Mouse (Mus musculus): ENCODE data around the gene Sdk2. TPM values are rescaled to one million over a fixed set of nuclear protein-coding genes. Genes with fewer than 3 reads are reported as not detected.
A peak's percentile ranks its signal among the peaks of the same experiment; 100 is the strongest.

Gene Sdk2
- total and polyA plus RNA-seq, 3 experiments, result 0.13 TPM; not detected in 2

DNA sequence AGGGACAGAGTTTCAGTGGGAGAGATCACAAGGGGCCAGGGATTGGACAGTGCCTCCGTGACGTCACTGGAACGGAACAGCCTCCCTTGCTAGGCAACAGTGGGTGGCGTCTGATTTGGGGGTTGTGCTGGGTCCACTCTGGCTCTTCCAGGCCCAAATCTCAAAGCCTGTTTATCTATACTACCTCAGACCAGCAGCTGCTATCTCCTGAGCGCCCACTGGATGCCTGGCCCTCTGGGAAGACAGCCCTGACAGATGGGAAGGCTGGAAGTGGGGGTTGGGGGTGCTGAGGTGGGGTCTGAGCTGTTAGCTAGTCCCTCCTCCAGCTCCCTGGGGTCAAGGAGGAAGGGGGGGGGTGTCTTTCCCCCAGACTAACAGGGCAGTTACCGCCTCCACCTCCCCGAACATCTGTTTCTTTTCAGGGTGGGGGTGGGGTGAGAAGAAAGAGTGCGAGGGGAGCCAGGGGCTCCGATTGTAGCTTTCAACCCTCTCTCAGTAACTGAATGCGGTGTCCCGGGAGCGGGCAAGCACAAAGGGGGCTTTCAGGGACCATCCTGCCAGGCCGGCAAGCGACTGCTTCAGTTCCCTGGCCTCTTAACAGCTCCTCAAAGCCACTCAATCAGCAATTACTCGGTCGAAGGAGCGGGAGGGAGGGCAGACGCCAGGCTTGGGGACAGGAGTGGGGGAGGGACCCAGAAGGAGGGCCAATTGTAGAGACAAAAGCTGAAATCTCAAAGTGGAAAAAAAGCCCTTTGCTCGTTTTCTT, 281.3 kb downstream of the Sdk2 start (continued):
- TF ChIP-seq USF1 (IDR thresholded peaks at IDR 0.05; ENCODE audit: low read depth, low read length) (no peak), RAD21 (IDR thresholded peaks at IDR 0.05; ENCODE audit: low read depth, low read length) (no peak), MYB (IDR thresholded peaks at IDR 0.05; ENCODE audit: low read depth, low read length) (peak; percentile 44; the same call in 1 of the 2 replicates), HCFC1 (IDR thresholded peaks at IDR 0.05; ENCODE audit: low read depth, low read length) (peak; percentile 52; the same call in 1 of the 2 replicates), USF2 (IDR thresholded peaks at IDR 0.05; ENCODE audit: borderline replicate concordance in 1 of 2, insufficient read depth in 1 of 2, low read depth in 1 of 2, low read length in 2 of 2) (no peak), CHD2 (IDR thresholded peaks at IDR 0.05; ENCODE audit: low read length) (no peak), NELFE (IDR thresholded peaks at IDR 0.05; ENCODE audit: low read depth, low read length) (no peak), NRF1 (IDR thresholded peaks at IDR 0.05; ENCODE audit: insufficient read depth, low read depth, low read length, poor library complexity, severe bottlenecking) (no peak), POLR2AphosphoS5 (IDR thresholded peaks at IDR 0.05; ENCODE audit: borderline replicate concordance, low read depth, low read length) (no peak), CTCF (IDR thresholded peaks at IDR 0.05 in 2 of 3, conservative IDR thresholded peaks at IDR 0.05 in 1 of 3; ENCODE audit: control insufficient read depth in 1 of 3, insufficient read depth in 1 of 3, low read depth in 2 of 3, low read length in 3 of 3, poor library complexity in 1 of 3, severe bottlenecking in 1 of 3) (no peak), MEF2A (IDR thresholded peaks at IDR 0.05; ENCODE audit: extremely low read depth, insufficient replicate concordance, low read depth, low read length, poor library complexity, severe bottlenecking) (no peak), MAX (IDR thresholded peaks at IDR 0.05; ENCODE audit: low read length) (0 out of 2 replicates have a peak, but pooled peaks have one; percentile 23), UBTF (IDR thresholded peaks at IDR 0.05; ENCODE audit: borderline replicate concordance, insufficient read depth, low read depth, low read length) (no peak)

DNA sequence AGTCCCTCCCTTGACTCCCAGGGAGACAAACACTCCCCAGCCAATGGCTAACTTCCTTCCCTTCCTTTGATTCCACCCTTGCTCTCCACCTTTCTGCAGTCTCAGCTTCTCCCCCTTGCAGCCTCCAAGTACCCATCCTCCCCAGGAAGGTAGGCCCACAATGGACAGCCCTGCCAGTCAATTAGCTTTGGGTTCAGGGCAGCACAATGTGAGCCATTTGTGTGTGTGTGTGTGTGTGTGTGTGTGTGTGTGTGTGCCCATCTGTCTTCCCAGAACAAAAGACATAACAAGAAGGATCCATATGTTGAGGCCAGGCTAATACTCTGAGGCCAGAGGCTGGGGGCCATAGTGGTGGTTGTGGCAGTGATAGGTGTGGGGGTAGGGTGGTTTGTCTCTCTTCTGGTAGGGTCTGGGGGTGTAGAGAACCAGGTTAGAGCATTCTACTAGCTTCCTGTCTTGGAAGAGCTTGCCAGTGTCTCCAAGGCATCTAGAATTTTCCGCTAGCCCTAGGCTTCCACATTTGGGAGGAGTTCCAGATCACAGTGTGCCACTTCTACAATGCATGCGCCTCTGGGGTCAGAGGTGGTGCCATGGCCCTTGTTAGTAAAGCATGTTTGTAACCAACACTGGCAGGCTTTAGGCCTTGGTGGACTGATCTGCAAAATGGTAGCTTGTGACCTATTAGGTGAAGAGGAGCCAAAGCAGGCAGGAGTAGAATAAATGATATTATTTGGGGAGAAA, 282.0 kb downstream of the Sdk2 start:
- peak overlapping the region; percentile 43 for H3K9ac ChIP-seq (ENCODE audit: control insufficient read depth, low read depth, low read length, poor library complexity, severe bottlenecking)
- peak overlapping the region; percentile 65 for H3K27ac ChIP-seq (ENCODE audit: control insufficient read depth, low read depth, low read length)
- peaks cover 24 to 42% of the 10 kb centered on the region in 2 experiments for H3K4me1 ChIP-seq (ENCODE audit: control insufficient read depth in 1 of 2, insufficient read depth in 2 of 2, low read length in 2 of 2)

More for the DNA sequence above, 282.0 kb downstream of the Sdk2 start:
- peaks cover 0 to 31% of the 10 kb centered on the region in 2 experiments; a peak in 2 of 4 replicates for H3K36me3 ChIP-seq (ENCODE audit: control insufficient read depth in 1 of 2, insufficient read depth in 2 of 2, low read length in 2 of 2)
- no peaks in the 10 kb centered on the region for H3K9me3 ChIP-seq (replicated peaks; ENCODE audit: insufficient read depth, low read length)
- no peaks in the 10 kb centered on the region for H3K27me3 ChIP-seq (ENCODE audit: control insufficient read depth in 1 of 2, insufficient read depth in 2 of 2, low read length in 2 of 2)
- H3K79me2 ChIP-seq (ENCODE audit: control insufficient read depth, insufficient read depth, low read length, poor library complexity), result no peaks in the 10 kb centered on the region; the same call in 1 of the 2 replicates
- TF ChIP-seq MYC (IDR thresholded peaks at IDR 0.05; ENCODE audit: low read depth, low read length), result 0 out of 2 replicates have a peak, but pooled peaks have one; percentile 22
- TF ChIP-seq ZNF384 (IDR thresholded peaks at IDR 0.05; ENCODE audit: low read depth, low read length), result no peak
- TF ChIP-seq HCFC1 (IDR thresholded peaks at IDR 0.05; ENCODE audit: low read depth, low read length), result no peak
- no peak for TF ChIP-seq GABPA (IDR thresholded peaks at IDR 0.05; ENCODE audit: low read depth, low read length)
- TF ChIP-seq SMC3 (IDR thresholded peaks at IDR 0.05; ENCODE audit: low read depth, low read length), result no peak
- 0 out of 2 replicates have a peak, but pooled peaks have one; percentile 0 for TF ChIP-seq MAZ (IDR thresholded peaks at IDR 0.05; ENCODE audit: low read depth, low read length)
- TF ChIP-seq USF1 (IDR thresholded peaks at IDR 0.05; ENCODE audit: low read depth, low read length), result no peak
- no peak for TF ChIP-seq CHD1 (IDR thresholded peaks at IDR 0.05; ENCODE audit: low read depth, low read length)
- DNase-seq (ENCODE audit: low read depth, low spot score), result no peak
- peak overlapping the region; percentile 9 to 11; a peak in 2 of 4 replicates for H3K4me3 ChIP-seq (ENCODE audit: control insufficient read depth in 1 of 2, insufficient read depth in 1 of 2, low read depth in 2 of 2, low read length in 2 of 2)
